Mouse (Mus musculus): ENCODE measurements around the gene Zdhhc17.

Zdhhc17 gene

GRCm38 (mm10) chr10:111009641-111010479 is at the start of gene Zdhhc17:
Zdhhc17 (minus strand) TSS chr10:111010140.
- peak; percentile 88 for DNase-seq (ENCODE audit: low spot score)

- DNase-seq (ENCODE audit: low spot score): no peak
Measured at GRCm38 (mm10) chr10:111055770-111056169, 45.8 kb upstream of the Zdhhc17 start.

DNA sequence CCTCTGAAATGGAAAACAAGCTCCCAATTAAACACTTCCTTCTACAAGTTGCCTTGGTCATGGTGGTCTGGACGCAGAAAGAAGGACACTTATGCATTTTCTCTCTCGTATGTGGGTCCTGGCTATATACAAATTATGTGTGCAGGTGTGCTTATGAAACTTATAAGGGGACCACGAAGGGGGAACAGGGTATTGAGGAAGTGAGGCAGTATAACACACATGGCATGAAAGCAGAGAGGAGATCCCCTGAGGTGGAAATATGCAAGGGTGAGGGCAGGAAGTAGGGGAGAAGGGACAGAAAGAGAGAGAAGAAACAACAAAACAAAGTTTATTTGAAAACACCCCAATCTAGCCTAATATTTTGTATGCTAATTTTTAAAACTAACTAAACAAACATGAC is 41.7 kb upstream of the Zdhhc17 start:
- DNase-seq (ENCODE audit: low spot score): no peak

GRCm38 (mm10) chr10:111050511-111050910 is 40.6 kb upstream of the Zdhhc17 start:
- no peak for DNase-seq (ENCODE audit: low spot score)

DNA sequence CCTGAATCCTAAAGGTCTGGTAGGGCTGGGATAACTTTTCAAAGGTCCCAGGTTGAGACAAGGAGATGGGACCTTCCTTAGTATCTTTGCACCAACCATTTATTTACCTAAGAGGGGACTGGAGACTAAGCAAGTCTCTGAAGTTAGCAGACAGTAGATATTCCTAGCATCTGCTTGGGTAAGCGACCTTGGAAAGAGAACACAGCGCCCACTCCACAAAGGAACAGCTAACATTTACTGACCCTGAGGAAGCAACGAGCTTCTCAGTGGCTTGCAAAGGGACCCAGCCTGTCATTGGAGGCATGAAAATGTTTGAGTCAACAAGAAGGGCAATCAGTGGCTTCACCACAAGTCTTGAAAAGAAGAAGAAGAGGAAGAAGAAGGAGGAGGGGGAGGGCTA is 40.1 kb upstream of the Zdhhc17 start:
- DNase-seq (ENCODE audit: low spot score): no peak

GRCm38 (mm10) chr10:111047895-111048294 is 38.0 kb upstream of the Zdhhc17 start:
- no peak for DNase-seq (ENCODE audit: low spot score)

DNA sequence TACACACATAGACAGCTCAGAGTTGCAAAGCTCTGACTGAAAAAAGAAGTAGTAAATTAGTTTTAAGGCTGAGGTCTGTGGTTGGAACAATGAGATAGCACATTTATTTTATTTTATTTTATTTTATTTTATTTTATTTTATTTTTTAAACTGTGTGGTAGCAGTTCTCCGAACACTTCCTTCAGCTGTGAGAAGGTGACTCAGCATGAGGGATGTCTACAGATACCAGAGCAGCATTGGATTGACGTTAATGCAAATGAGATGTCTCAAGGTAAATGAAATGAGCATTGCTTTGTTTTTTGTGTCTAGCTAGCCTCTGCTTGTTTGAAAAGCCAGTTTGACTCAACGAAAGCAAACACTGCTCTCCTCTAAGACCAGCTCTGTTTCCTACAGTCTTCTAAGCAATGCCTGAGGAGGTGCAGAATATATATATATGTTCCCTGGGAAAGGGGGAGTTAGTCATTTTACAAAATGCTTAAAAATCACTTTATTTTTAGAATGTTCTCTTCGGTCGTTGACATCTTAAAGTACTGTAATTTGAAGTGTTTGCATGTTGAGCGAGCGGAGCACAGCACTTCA is 30.2 kb upstream of the Zdhhc17 start:
- no peak for DNase-seq (ENCODE audit: low spot score)

DNA sequence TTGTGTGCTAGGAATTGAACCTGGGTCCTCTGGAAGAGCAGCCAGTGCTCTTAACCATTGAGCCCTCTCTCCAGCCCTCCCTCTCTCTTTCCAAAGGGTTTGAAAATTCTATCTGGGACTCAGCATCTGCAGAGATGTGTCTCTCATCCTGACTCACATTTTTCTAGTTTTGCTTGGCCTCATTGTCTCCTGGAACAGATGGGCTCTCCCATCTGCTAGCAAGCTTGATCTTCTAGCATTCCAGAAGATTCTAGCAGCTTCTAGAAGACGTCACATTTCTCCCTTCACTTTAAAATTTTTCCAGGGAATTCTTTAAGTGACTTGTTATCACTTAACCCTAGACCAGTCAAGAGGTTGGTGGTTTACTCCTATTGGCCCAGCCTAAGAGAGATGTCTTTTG is 26.9 kb upstream of the Zdhhc17 start:
- no peak for DNase-seq (ENCODE audit: low spot score)

DNA sequence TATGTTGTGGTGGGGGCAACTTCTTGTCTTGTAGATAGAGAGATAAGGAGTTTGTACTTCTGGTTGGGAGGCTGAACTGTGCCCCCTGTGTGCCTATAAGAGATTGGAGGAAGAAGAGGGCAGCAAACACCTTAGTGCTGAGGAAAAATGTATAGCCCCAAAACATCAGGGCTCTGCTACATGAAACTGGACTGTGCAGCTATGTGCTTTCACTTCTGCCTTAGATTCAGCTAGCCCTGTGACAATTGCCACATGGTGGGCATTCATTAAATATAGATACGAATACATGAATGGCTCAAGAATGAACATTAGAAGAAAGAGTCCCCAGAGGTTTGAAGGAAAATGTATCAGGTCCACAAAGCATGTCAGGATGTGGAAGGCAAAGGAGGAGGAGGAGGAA is 25.2 kb upstream of the Zdhhc17 start:
- DNase-seq (ENCODE audit: low spot score): no peak

DNA sequence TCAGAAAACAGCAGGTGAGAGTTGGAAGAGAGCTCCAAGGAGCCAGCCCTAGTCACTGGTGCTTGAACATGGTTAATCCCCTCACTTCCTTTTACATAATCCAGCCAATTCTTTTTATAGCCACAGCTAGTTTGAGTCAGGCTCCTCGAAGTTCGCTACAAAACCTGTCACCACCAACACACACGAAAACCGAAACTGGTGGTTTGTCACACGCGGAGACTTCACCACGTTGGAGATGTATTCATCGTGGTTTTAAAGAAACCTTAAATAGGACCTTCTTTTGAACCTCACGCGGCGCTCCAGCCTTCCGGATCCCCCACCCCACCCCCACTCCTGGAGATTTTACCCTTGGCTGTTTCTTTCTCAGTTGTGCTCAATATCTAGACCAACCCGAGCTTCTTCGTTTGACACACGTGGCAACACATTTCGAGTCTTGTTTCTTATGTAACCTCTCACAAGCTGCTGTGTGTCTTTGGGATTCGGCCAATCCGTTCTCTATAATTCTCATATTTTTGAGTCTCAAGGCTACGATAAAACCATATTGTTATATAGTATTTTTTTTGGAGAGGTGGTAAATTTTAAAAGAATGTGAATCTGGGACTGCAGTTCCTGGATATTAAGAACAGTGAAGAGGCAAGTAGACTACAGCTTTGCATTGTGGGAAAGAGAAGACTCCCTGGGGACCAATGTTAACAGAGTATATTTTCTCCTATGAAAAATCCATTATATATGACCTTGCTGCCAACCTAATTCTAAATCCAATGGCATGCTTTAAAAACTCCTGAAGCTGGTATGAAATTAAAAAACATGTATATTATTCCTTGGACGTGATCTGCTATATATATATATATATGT is 21.8 kb upstream of the Zdhhc17 start:
- DNase-seq (ENCODE audit: low spot score): no peak

GRCm38 (mm10) chr10:111030845-111031244 is 20.9 kb upstream of the Zdhhc17 start:
- no peak for DNase-seq (ENCODE audit: low spot score)

DNA sequence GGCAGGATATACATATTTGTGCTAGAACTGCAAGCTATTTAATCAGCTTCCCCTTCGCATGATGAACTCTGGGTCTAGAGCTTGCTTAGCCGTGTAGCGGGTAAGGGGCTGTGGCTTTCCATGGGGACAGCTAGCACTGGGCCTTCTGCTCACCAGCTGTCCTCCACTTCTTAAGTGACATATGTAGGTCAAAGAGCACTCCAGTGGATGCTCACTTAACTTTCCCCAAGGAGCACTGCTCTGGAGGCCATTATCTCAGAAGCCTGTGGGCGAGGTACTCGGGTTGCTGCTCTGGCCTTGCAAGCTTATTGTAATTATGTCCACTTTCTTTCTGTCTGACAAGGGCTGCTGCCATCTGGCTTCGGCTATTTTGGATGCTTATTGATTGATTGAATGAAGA is 16.2 kb upstream of the Zdhhc17 start:
- DNase-seq (ENCODE audit: low spot score): no peak

GRCm38 (mm10) chr10:111024746-111025145 is 14.8 kb upstream of the Zdhhc17 start:
- DNase-seq (ENCODE audit: low spot score): no peak

DNA sequence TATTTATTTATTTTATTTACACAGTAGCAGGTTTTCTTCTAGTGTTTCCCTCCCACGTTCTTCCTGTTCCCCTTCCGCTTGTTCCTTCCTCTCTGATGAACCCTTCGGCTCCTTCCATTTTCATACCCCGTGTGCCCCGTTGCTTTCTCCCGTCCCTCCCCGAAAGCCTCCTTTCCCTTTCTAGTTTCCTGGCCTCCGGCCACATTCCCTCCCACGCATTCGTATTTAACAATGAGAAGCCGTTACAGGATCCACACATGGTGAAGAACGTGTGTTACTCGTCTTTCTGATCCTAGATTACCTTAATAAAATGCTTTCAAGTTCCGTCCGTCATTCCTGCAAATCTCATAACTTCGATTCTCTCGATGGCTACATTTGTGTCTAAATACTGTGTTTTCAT is 4.5 kb upstream of the Zdhhc17 start:
- DNase-seq (ENCODE audit: low spot score): no peak

DNA sequence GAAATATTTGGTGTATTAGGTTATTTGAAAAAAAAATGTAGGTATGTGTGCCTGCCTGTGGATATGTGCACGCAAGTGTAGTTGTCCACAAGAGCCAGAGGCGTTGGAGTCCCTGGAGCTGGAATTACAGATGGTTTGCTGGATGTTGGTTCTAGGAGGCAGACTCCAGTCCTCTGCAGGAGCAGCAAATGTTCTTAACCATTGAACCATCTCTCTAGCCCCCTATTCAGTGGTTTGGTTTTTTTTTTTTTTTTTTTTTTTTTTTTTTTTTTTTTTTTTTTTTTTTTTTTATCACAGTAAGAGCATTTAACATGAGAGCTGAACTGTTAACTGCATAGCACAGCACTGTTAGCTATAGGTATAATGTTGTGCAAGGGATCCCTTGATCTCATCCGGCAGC is 3.3 kb upstream of the Zdhhc17 start:
- no peak for DNase-seq (ENCODE audit: low spot score)

DNA sequence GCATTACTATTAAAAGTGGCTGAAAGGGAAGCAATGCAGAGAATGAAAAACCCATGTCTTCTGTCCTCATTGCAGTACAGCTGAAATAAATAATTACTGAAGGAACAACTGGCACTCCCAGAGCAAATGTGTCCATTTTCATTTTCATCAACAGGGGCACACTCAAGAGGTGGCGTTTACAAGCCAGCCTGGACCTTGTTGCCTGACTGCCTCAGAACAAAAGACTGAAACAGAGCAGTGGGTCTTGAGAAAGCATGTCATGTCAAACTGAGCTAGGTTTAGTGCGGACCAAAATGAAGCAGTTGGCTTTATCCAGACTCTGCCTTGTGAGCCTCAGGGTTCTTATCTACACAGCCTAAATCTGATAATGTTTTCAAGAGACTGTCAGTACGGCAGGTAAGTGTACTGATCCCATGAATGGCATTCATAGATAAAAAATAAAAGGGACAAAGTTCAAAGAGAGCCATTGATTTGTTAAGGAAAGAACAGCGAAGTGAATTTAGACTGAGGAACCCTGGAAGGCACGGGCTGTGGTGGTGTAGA is 2.6 kb upstream of the Zdhhc17 start:
- DNase-seq (ENCODE audit: low spot score): no peak

GRCm38 (mm10) chr10:111011226-111011765 is 1.4 kb upstream of the Zdhhc17 start:
- no peak for DNase-seq (ENCODE audit: low spot score)

- DNase-seq (ENCODE audit: low spot score): peak; percentile 13
Measured at GRCm38 (mm10) chr10:111010480-111011225, 713 bp upstream of the Zdhhc17 start.

GRCm38 (mm10) chr10:111009113-111009640 is 763 bp downstream of the Zdhhc17 start:
- no peak for DNase-seq (ENCODE audit: low spot score)

GRCm38 (mm10) chr10:111007687-111008086 is 2.3 kb downstream of the Zdhhc17 start:
- DNase-seq (ENCODE audit: low spot score): no peak
